Mouse (Mus musculus) liver, embryonic 14.5 days (tissue): ENCODE results near the gene Eif2s3x. TPM values are rescaled to one million over a fixed set of nuclear protein-coding genes. Genes with fewer than 3 reads are reported as not detected.

ENCODE experiments used
- ATAC-seq: fragments of 200-750 bp; cut with Nextera tagmentation; 2 replicates; pipeline ENCODE4 v1.8.0; 2017; ENCODE audit warnings: moderate number of reproducible peaks, mild to moderate bottlenecking, moderate library complexity; ENCODE audit not compliant: insufficient read depth
- DNase-seq, 3 experiments: peaks; one replicate each; pipeline ENCODE4 v3.0.0-alpha.2; 2012 to 2013; ENCODE audit warnings: low read depth in 3 of 3, low spot score in 3 of 3
- H3K27ac ChIP-seq: fragments of 300-500 bp; sonication (generic); 2 replicates; pipeline ENCODE4 v1.5.1; 2014; ENCODE audit warnings: moderate library complexity, mild to moderate bottlenecking, control low read depth, inconsistent platforms
- H3K27me3 ChIP-seq: fragments of 300-500 bp; sonication (generic); 2 replicates; pipeline ENCODE4 v1.6.1; 2014; ENCODE audit warnings: mild to moderate bottlenecking, low read length, moderate library complexity; ENCODE audit not compliant: control insufficient read depth, insufficient read depth
- H3K36me3 ChIP-seq: fragments of 300-500 bp; sonication (generic); replicated peaks from 2 replicates; pipeline ENCODE4 v1.6.1; 2014; ENCODE audit warnings: low read depth; ENCODE audit not compliant: control insufficient read depth, insufficient read depth
- H3K4me1 ChIP-seq, 2 experiments: fragments of 200-500 bp in 1 of 2; fragments of 300-500 bp in 1 of 2; sonication (generic) in 1 of 2; replicated peaks; 2 replicates each; pipeline ENCODE4 v1.6.1; 2012 to 2014; ENCODE audit warnings: antibody characterized with exemption in 1 of 2, inconsistent platforms in 1 of 2, low read length in 1 of 2; ENCODE audit not compliant: control insufficient read depth in 2 of 2, insufficient read depth in 2 of 2
- H3K4me2 ChIP-seq: fragments of 300-500 bp; sonication (generic); 2 replicates; pipeline ENCODE4 v1.6.1; 2014; ENCODE audit warnings: low read depth, mild to moderate bottlenecking, control low read depth, moderate library complexity
- H3K4me3 ChIP-seq, 2 experiments: fragments of 200-500 bp in 1 of 2; fragments of 300-500 bp in 1 of 2; sonication (generic) in 1 of 2; 2 replicates each; pipeline ENCODE4 v1.5.1; 2012 to 2014; ENCODE audit warnings: low read depth in 2 of 2, low read length in 2 of 2, mild to moderate bottlenecking in 2 of 2, control low read depth in 1 of 2, inconsistent platforms in 1 of 2, moderate library complexity in 1 of 2; ENCODE audit not compliant: insufficient read depth in 1 of 2
- H3K9ac ChIP-seq: fragments of 300-500 bp; sonication (generic); replicated peaks from 2 replicates; pipeline ENCODE4 v1.6.1; 2014; ENCODE audit warnings: mild to moderate bottlenecking, control low read depth, moderate library complexity
- H3K9me3 ChIP-seq: fragments of 300-500 bp; sonication (generic); 2 replicates; pipeline ENCODE4 v1.6.1; 2016; ENCODE audit warnings: low read length, mixed read lengths; ENCODE audit not compliant: control insufficient read depth
- CTCF ChIP-seq: IDR thresholded peaks from 2 replicates; pipeline ENCODE4 v1.5.1; 2016; ENCODE audit warnings: antibody characterized with exemption, low read depth, control low read depth
- EP300 ChIP-seq: IDR thresholded peaks from 2 replicates; pipeline ENCODE4 v1.6.1; 2016; ENCODE audit warnings: antibody characterized with exemption, low read depth
- WGBS: fragments of 180-500 bp; shearing (Covaris S2); extraction: QIAGEN DNeasy Blood & Tissue Kit; methylation state at CpG from one replicate; pipeline ENCODE4 v1.1.7; 2014; ENCODE audit not compliant: insufficient replicate concordance; 5-methylcytosine and 5-hydroxymethylcytosine counted together
- polyA plus RNA-seq, 2 experiments: library from polyadenylated mRNA; depleted of rRNA in 1 of 2; stranded (reverse) in 1 of 2; unstranded in 1 of 2; fragments of >200 nt; fragmentation: Nextera tagmentation in 1 of 2; extraction: Ambion mirVana in 1 of 2; gene quantifications; 2 replicates each; pipeline versions ENCODE4 v1.2.1 to v1.2.3; 2012 to 2014

Eif2s3x gene
- polyA plus RNA-seq (2012; rRNA removed) (38.6 and 40.4 TPM in 2 replicates), polyA plus RNA-seq (2014; fragmentation: Nextera tagmentation; extraction: Ambion mirVana) (38.6 and 66.1 TPM in 2 replicates)

DNA sequence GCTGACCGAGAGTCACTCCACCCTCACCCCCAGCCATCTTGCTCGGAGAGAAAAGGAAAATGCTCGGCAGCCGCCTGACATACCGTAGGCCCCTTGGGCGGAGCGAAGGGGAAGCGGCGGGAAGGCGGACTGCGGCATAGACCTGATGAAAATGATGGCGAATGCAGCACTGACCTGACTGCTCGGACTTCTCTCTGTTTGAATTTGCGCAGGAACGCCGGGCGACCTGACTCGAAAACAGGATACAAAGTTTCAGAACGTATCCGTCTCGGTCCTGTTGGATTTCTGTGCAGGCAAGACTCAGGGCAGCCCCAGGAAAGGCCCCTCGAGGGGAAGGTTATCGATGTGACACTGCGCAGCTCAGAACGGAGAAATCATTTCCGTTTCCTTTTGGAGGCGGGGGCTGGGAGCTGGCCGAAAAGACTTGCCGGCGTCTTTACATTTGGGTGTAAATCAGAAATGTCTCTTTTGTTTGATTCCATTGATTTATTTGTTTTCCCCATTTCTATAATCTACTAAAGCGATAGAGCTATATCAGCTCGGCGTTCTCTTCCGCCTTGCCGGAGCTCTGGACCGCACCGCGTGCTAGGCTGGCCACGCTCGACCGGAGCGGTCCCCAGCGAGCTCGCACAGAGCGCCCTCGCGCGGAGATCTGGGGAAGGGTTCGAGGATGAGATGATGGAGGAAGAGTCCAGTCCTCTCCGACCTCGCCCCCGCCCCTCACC lies at the start of gene Eif2s3x:
Eif2s3x (minus strand) TSS at position 266 of the 725 bp plus-strand sequence.
- H3K27me3 ChIP-seq: no peaks in the 10 kb centered on the region
- TF ChIP-seq EP300 (peak; percentile 49), CTCF (peak; percentile 90)
- H3K4me1 ChIP-seq: peaks cover 0 to 5% of the 10 kb centered on the region in 2 experiments; a peak in 2 of 4 replicates
- peaks cover 11% of the 10 kb centered on the region for H3K36me3 ChIP-seq
- ATAC-seq (peak; percentile 96), DNase-seq (peak; percentile 76 to 84 (median 79))
- H3K4me2 ChIP-seq: peak within 1 kb of the TSS; percentile 78
- WGBS: under 1% methylated on average over 52 of the region's 52 CpGs
- peak within 1 kb of the TSS; percentile 80 for H3K9ac ChIP-seq
- H3K27ac ChIP-seq: peak within 1 kb of the TSS; percentile 50
- H3K4me3 ChIP-seq: peak within 1 kb of the TSS; percentile 76 to 91
- no peaks in the 10 kb centered on the region for H3K9me3 ChIP-seq

DNA sequence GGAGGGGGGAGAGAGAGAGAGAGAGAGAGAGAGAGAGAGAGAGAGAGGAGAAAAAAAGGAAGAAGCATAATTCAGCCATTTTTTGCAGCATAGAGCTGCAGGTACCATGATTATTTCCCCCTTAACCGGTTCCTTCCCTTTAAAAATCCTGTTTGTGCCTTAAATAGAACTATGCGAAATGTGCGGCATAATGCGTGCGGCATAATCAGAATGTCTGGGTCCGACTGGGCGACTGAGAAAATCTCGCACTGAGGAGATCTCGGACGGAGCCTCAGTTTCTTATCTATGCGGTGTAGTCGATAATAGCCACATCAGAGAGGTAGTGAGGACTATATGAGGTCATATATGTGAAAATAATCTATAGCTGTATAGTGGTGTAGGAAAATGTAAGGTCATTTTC lies 22.9 kb upstream of the Eif2s3x start:
- Histone ChIP-seq H3K4me3 (peak overlapping the region; percentile 68 to 81), H3K4me1 (peaks cover 0 to 4% of the 10 kb centered on the region in 2 experiments; a peak in 2 of 4 replicates), H3K9me3 (no peaks in the 10 kb centered on the region), H3K4me2 (peak overlapping the region; percentile 78), H3K27ac (no peak overlapping the region), H3K27me3 (peaks cover 4% of the 10 kb centered on the region; the same call in 1 of the 2 replicates), H3K36me3 (no peaks in the 10 kb centered on the region), H3K9ac (peak overlapping the region; percentile 83)
- TF ChIP-seq EP300 (no peak), CTCF (no peak)
- no peak for ATAC-seq
- 20% methylated on average over 12 of the region's 12 CpGs for WGBS
- no peak for DNase-seq

DNA sequence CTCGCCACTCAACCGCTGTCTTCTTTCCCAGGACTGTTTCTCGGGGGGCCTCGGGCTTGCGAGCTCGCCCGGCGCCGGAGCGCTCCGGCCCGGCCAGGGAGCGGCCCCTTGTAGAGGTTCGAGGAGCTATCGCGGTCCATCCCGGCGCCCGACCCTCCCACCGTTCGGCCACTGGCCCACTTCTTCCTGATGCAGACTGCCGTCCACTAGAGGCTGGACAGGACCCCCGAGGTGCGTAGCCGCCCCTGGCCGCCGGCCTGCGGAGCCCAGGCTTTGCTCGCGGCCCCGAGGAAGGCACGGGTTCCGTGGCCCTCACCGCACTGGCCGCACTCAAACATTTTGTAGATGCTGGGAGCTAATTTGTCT lies 22.5 kb upstream of the Eif2s3x start:
- TF ChIP-seq EP300 (no peak), CTCF (no peak)
- no peaks in the 10 kb centered on the region for H3K36me3 ChIP-seq
- H3K9ac ChIP-seq: peak overlapping the region; percentile 83
- H3K4me2 ChIP-seq: peak overlapping the region; percentile 78
- DNase-seq (no peak), ATAC-seq (0 out of 2 replicates have a peak, but pooled peaks have one; percentile 2)
- peak overlapping the region; percentile 19 for H3K27ac ChIP-seq
- peaks cover 0 to 4% of the 10 kb centered on the region in 2 experiments; a peak in 2 of 4 replicates for H3K4me1 ChIP-seq
- no peaks in the 10 kb centered on the region for H3K9me3 ChIP-seq
- H3K27me3 ChIP-seq: peaks cover 4% of the 10 kb centered on the region; the same call in 1 of the 2 replicates
- WGBS: 13% methylated on average over 35 of the region's 35 CpGs
- peak overlapping the region; percentile 68 to 81 for H3K4me3 ChIP-seq

DNA sequence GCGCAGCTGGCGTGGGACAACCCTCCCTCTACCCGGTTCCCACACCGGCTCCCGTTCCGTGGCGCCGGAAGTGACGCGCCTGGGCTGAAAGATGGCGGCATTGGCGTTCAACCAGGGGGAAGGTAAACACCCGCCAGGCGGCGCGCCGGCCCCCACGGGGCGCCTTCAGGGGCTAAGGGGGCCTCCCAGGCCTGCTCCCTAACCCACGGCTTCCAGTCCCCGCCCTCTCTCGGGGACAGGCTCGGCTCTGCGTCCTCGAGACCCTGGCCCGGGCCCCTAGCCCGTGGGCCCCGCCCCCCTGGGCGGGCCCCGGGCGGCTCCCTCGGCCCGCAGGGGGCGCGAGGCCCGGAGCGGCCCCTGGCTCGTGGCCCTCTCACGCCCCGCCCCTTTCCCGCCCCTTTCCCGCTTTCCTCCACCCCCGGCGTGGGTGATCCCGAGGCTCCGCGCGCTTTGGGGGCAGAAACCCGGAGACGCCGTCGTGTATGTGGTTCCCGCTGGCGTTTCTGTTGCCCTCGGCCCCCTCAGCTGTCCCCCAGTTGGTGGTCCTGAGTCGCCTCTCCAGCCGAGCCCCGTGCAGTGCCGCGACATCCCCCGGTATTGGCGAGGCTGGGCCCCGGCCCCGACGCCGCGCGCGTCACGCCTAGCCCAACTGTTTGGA lies 22.0 kb upstream of the Eif2s3x start, which contains the start of gene Klhl15:
Klhl15 (plus strand) TSS at position 68 of the 658 bp plus-strand sequence.
- peak; percentile 92 for ATAC-seq
- peak within 1 kb of the TSS; percentile 70 for H3K27ac ChIP-seq
- WGBS: 6% methylated on average over 65 of the region's 70 CpGs

More for the DNA sequence above, 22.0 kb upstream of the Eif2s3x start, which contains the start of gene Klhl15:
- Histone ChIP-seq H3K4me3 (peak within 1 kb of the TSS; percentile 68 to 81), H3K9me3 (no peaks in the 10 kb centered on the region), H3K27me3 (peaks cover 4% of the 10 kb centered on the region; the same call in 1 of the 2 replicates), H3K9ac (peak within 1 kb of the TSS; percentile 83), H3K4me1 (peaks cover 0 to 4% of the 10 kb centered on the region in 2 experiments; a peak in 2 of 4 replicates), H3K36me3 (no peaks in the 10 kb centered on the region), H3K4me2 (peak within 1 kb of the TSS; percentile 78)
- peak; percentile 69 to 75 (median 69) for DNase-seq
- TF ChIP-seq EP300 (no peak), CTCF (peak; percentile 46; the same call in 1 of the 2 replicates)
